Mouse (Mus musculus): ENCODE results near the gene Lin52.

GRCm38 (mm10) chr12:84448181-84448580 lies 3.0 kb upstream of the Lin52 start:
- TF ChIP-seq POLR2A (IDR thresholded peaks at IDR 0.05; ENCODE audit: borderline replicate concordance, low read depth, low read length) (no peak), CTCF (IDR thresholded peaks at IDR 0.05; ENCODE audit: low read depth, low read length) (no peak)

Data from bone marrow macrophage, adult 2 months (primary cell).